Mouse (Mus musculus): ENCODE results near the gene Dhdh.
"Not testable (repeated sequence)": the region's sequence is repeated elsewhere in the genome, so short reads cannot be mapped to it uniquely, and the experiment has no call there.

Gene Dhdh

GRCm38 (mm10) chr7:45488293-45489204 is at the start of gene Dhdh:
Gene Dhdh, minus strand, starts transcription at chr7:45488805.
- peak; percentile 75 for DNase-seq

GRCm38 (mm10) chr7:45537602-45538001 is 49.0 kb upstream of the Dhdh start:
- DNase-seq, result no peak

DNA sequence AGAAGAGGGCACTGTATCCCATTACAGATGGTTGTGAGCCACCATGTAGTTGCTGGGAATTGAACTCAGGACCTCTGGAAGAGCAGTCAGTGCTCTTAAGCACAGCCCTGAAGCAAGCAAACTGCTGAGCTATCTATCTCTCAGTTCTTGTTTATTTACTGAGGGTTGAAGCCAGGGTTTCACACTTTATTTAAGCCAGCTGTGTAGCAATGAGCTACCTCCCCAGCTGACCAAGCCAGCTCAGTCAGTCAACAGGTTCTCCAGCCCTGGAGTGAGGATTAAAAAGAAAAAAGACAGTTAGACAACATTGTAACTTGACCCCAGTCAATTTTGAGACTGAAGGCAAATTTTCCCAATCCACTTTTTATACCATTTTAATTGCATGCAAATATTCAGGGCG is 47.1 kb upstream of the Dhdh start:
- no peak for DNase-seq

DNA sequence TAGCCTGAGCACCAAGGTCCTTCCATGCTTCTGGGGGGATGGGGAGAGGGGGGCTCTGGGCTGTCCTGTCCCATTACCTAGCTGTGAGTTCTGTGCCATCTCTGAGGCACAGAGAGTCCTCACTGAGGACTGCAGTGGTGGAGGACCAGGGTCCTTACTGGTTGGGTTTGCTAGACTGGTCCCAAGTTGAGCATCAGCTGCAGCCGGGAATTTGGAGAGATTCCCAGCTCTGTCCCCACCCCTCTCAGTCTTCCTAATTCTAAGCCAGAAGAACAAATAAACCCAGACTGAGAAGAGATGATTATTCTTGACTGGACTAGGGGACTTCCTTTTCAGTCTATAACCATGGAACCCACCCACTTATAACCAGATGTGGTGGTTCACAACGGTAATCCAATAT is 42.0 kb upstream of the Dhdh start:
- no peak for DNase-seq

GRCm38 (mm10) chr7:45529461-45529860 is 40.9 kb upstream of the Dhdh start:
- no peak for DNase-seq

DNA sequence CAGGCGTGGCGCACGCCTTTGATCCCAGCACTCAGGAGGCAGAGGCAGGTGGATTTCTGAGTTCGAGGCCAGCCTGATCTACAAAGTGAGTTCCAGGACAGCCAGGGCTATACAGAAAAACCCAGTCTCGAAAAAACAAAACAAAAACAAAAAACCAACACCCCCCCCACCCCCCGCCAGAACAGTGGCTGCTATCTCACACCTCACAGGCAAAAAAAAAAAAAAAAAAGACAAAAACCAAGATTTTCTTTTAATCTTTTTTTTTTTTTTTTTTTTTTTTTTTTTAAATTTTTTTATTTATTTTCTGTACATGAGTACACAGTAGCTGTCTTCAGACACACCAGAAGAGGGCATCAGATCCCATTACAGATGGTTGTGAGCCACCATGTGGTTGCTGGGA is 38.6 kb upstream of the Dhdh start:
- DNase-seq, result not testable (repeated sequence)

- peak; percentile 37 for DNase-seq
Observed at GRCm38 (mm10) chr7:45526474-45527120, 38.0 kb upstream of the Dhdh start.

DNA sequence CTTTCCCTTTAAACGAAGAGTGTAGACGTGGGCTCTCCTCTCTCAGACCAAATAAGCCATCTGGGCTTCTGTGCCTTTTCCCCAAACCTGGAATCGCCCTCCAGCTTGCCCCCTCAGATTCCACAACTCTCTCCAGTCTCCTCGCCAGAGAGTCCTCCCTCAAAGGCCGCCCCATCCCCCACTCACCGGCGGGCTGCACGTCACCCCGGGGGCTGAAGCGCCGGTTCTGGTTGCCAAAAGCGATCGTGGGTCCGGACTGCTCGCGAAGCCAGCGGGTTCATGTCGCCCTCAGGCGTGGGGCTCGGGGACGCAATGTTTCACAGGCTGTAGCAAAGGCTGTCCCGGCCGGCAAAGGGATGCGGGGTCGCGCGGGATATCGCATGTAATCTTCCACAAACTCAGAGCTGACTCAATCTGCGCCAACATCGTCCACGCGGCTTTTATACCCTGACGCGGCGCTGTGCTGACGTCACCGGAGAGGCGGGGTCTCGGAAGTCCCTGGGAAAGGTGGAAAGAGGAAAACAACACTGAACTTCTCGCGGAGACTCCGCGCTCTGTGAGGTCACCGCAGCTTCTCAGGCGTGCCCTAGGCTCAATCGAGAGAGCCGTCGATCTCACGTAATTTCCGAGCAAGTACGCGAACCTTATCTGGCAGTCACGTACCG is 37.3 kb upstream of the Dhdh start, which contains the start of the genes Ppp1r15a and Plekha4:
Gene Ppp1r15a, minus strand, starts transcription at position 460 of the 665 bp plus-strand sequence.
Gene Plekha4, plus strand, starts transcription at position 522 of the 665 bp plus-strand sequence.
- peak; percentile 96 for DNase-seq

DNA sequence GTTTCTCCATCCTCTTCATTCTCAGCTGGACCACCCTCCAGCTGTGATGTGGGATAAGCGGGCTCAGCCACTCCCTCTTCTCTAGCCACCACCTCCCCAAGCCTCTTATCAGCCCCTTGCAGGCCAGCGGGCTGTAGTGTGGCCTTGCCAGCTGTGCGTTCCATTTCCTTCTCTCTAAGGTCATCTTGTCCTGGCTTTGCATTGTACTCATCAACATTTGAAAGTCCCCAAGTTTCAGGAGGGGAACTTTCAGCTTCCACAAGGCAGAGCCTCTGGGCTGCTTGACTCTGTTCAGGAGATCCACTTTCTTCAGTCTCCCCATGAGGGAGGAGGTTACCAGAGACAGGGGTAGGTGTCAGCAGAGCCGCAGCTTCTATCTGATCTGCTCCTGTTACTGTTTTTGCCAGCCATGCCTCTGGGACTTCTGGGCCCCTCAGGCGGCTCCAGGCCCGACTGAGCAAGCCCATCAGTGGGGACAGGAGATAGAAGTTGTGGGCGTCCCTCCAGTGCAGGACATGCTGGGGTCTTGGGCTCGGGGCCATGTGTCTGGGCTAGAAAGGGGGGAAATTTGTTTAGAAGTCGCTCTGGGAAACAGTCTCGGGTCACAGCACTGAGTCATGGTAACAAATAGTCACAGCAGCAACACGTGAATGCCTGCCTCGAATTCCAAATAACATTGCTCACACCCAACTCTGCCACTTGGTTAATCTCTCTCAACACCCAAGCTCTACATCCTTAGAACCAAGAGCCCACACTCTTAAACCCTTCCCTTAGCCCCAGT is 36.4 kb upstream of the Dhdh start:
- peak; percentile 29 for DNase-seq

DNA sequence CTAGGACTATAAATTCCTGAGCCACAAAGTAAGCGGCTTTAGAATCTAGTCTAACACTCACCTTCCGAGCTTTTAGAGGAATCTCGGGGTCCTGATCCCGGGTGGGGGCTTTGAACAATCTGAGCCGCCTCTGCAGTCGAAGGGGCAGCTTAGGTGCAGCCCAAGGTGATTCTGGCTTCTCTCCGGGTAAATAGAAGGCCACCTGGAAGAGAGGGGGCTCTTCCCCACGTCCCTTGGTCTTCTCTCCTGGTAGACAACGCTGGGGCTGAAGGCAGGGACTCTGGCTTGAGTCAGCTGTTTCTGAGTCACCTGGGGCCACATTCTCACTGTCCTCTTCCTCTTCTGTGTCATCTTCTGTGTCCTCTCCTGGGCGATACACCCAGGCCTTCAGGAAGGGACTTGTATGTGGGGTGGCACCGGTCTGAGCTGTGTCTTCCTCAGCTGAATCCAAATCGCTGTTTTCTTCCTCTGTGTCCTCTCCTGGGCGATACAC is 35.1 kb upstream of the Dhdh start:
- DNase-seq, result no peak

DNA sequence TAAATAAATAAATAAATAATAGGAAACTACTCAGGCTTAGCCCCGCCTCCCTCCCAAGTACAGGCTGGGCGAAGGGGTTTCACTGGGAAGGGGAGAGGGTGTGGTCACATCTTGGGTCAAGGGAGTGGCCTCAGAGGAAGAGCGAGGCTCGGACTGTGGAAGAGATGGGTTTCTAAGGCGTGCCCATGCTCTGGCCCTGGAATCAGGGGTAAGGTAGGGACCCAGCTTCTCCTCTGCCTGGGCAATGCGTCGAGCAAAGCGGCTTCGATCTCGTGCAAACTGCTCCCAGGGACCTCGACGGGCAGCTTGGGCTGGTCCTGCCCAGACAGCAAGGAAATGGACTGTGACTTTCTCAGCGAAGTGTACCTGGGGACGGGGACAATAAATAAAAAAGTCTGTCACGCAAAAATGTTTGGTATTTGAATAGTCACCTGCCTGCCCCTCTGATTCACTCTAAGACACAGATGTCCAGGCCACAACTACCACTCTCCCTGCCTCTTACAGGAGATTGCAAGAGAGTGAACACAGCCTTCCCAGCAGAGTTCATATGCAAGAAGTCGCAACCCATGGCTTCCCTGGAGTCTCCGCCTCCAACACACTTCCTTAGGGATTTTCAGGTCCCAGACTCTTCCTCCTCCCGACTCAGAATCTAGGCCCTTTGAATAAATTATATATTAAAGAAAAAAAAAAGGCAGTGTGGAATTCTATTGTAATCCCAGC is 34.5 kb upstream of the Dhdh start:
- no peak for DNase-seq

DNA sequence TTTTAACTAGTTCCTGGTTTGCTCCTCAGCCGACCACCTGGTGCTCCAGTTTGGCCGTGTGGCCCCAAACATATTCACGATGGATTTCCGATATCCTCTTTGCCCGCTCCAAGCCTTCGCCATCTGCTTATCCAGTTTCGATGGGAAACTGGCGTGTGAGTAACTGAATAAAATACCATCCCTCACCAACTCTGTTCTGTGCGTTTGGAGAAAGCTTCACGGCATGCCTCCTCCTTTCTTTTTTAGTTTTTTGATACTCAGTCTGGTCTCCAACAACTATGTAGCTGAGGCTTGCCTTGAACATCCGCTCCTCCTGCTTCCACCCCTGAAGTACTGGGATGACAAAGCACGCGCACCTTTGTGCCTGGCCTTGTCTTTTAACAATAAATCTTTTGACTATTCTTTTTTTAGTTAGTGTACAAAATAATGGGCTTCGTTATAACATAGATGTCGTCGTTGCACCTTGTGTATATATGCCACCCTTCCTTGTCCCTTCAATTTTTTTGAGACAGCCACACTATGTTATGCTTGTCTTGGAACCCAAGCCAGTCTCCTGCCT is 33.7 kb upstream of the Dhdh start:
- DNase-seq, result no peak

DNA sequence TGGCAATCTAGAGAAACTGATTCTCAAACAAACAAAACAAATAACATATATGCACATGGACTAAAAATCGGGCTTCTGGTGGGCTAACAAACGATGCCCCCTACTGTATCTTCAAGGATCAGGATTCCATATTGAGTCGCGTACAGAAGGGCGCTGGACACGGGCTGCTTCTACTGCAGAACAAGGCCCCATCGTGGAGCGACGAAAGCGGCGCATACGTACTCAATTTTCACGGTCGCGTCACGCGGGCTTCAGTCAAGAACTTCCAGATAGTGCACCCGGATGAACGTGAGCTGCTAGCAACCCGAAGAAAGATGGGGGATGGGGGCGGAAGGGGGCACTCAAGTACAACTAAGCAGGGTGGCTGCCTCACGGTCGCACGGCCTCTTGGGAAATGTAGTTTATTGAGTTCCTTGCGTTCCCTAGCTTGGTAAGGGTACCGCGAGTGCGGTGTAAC is 33.2 kb upstream of the Dhdh start:
- DNase-seq, result peak; percentile 93

DNA sequence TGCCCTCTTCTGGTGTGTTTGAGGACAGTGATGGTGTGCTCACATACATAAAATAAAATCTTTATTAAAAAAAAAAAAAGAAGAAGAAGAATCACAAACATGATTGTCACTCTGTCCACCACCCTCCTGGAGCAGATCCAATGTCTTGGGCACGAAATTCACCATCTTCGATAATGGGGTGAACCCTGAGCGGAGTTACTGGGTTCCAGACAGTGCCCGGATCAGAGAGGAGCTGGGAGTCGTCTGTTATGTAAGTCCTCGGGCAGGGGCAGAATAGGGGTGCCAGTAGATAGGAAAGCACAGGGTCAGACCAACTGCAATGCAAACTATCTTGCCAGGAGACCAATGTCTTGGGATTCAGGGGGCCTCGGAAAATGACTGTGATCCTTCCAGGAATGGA is 32.0 kb upstream of the Dhdh start:
- no peak for DNase-seq

DNA sequence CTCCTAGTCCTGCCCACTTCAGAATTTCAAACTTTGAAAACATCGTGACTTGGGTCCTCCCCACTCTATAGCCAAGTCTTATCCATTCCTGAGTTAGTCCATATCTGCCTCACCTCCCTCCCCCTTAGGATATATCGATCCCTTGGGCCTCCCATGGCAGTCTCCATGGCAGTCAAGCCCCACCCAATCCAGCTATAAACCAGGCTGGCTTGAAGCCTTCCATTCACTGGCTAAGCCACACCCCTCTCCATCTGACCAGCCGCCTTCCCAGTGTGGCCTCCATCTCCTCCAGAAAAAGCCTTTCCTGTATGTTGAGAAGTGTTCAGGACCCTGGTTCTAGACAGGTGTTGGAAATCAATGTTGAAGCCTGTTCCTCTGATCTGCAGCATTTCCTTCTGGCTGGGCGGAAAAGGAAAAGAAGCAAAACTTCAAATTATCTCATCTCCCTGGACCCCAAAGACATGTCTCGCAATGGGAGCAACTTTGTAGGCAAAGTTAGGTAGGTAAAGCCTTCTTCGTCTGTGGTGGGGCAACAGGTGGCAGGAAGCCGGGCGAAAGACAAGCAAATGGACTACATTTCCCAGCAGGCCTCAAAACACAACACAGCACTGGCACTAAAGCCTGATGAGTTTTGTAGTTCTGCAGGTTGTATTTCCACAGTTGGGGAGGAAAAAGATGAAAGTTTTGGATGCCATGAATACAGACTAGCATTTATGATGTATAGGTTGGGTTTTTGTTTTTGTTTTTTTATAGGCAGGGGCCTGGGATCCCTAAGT is 30.9 kb upstream of the Dhdh start:
- no peak for DNase-seq

DNA sequence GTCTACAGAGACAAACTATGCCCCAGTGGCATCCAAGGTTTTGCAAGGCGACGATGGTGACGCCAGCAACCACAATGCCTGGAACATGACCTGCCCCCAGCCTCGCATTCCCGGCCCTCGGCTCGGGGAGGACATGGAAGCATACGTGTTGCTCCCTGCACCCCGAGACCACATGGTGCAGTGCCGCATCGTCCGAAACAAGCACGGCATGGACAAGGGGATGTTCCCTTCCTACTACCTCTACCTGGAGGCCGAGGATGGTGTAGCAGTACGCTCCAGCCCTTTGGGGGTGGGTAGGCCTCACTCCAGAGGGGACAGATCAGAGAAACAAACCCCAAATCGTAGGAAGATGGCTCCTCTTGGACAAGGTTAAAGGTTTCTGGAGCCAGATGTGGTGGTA is 30.0 kb upstream of the Dhdh start:
- DNase-seq, result no peak

- DNase-seq, result not testable (repeated sequence)
Observed at GRCm38 (mm10) chr7:45516846-45517245, 28.2 kb upstream of the Dhdh start.

DNA sequence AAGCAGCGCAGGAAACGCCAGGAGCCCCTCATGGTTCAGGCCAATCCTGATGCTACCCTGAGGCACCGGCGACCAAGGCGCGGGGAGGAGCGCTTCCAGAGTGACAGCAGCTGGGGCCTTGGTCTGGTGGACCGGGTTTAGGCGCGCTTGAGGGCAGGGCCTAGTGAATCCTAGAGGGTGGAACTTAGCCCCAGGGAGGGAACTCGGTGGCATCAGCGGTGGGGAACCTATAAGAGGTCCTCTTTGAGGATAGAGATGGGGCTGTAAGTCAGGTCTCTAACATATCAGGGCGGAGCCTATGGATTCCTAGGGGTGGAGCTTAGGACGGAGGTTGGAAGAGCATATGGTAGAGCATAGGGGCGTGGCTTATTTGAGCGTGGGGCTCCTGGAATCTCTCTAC is 26.8 kb upstream of the Dhdh start:
- no peak for DNase-seq

- no peak for DNase-seq
Observed at GRCm38 (mm10) chr7:45514411-45514810, 25.8 kb upstream of the Dhdh start.
